In genomic region chr7:38111996-38112395, GRCm38 (mm10) we compare ENCODE assay signal across 8 mouse cellular contexts. TPM values are rescaled to one million over a fixed set of nuclear protein-coding genes. Genes with fewer than 3 reads are reported as not detected.
DNase-seq lines count a peak whose midpoint lies in the region; ATAC-seq and TF ChIP-seq lines count a peak whose summit lies in the region.

No protein-coding gene starts in this region.

- peaks cover 5% of the 10 kb centered on the region for H3K4me1 ChIP-seq in midbrain, embryonic 11.5 days (ENCODE audit: control insufficient read depth, insufficient read depth, low read length)
- H3K4me1 ChIP-seq in midbrain, embryonic 16.5 days (ENCODE audit: control insufficient read depth, insufficient read depth, low read length) = peaks cover 5% of the 10 kb centered on the region; the same call in 1 of the 2 replicates
- peaks cover 18% of the 10 kb centered on the region for H3K4me1 ChIP-seq in heart, embryonic 15.5 days (replicated peaks)
- no peaks in the 10 kb centered on the region for H3K4me1 ChIP-seq in midbrain, postnatal 0 days (ENCODE audit: insufficient read depth, low read length)

- no peaks in the 10 kb centered on the region for H3K36me3 ChIP-seq in midbrain, embryonic 11.5 days (ENCODE audit: control insufficient read depth, insufficient read depth, low read length)
- H3K36me3 ChIP-seq in midbrain, embryonic 16.5 days (ENCODE audit: control insufficient read depth, insufficient read depth, low read length) = no peaks in the 10 kb centered on the region
- H3K36me3 ChIP-seq in heart, embryonic 15.5 days = no peaks in the 10 kb centered on the region
- H3K36me3 ChIP-seq in midbrain, postnatal 0 days (ENCODE audit: insufficient read depth, low read length) = no peaks in the 10 kb centered on the region

- no peak overlapping the region for H3K4me3 ChIP-seq in midbrain, embryonic 11.5 days (ENCODE audit: low read depth, low read length)
- no peak overlapping the region for H3K4me3 ChIP-seq in midbrain, embryonic 16.5 days (ENCODE audit: low read depth, low read length)
- no peak overlapping the region for H3K4me3 ChIP-seq in heart, embryonic 15.5 days
- H3K4me3 ChIP-seq in midbrain, postnatal 0 days (ENCODE audit: low read depth, low read length) = no peak overlapping the region

- ATAC-seq in midbrain, embryonic 11.5 days (ENCODE audit: low FRiP score) = no peak
- no peak for ATAC-seq in midbrain, embryonic 16.5 days
- 0 out of 2 replicates have a peak, but pooled peaks have one; percentile 19 for ATAC-seq in heart, embryonic 15.5 days (replicated peaks; ENCODE audit: insufficient number of reproducible peaks, insufficient read depth, low FRiP score, low read depth)
- 0 out of 2 replicates have a peak, but pooled peaks have one; percentile 9 for ATAC-seq in midbrain, postnatal 0 days (ENCODE audit: low FRiP score)
- ATAC-seq in granulocyte monocyte progenitor cell, adult 5-6 weeks (replicated peaks; ENCODE audit: poor library complexity, severe bottlenecking) = no peak
- no peak for ATAC-seq in inflammation-experienced regulatory T-cells, adult 6 months

- DNase-seq in midbrain, embryonic 11.5 days (ENCODE audit: low spot score, missing footprints) = peak; percentile 87
- DNase-seq in cerebellum, postnatal 25 days = peak; percentile 29 to 54
- peak; percentile 84 to 89 for DNase-seq in kidney, postnatal 4 days
- DNase-seq in midbrain, postnatal 0 days (ENCODE audit: low spot score) = peak; percentile 76

- TF ChIP-seq CTCF in midbrain, postnatal 0 days (IDR thresholded peaks at IDR 0.05) = no peak

- no peak overlapping the region for H3K9ac ChIP-seq in midbrain, embryonic 11.5 days (ENCODE audit: low read length)
- H3K9ac ChIP-seq in midbrain, embryonic 16.5 days (ENCODE audit: low read depth, low read length) = no peak overlapping the region
- H3K9ac ChIP-seq in heart, embryonic 15.5 days = no peak overlapping the region; the same call in 1 of the 2 replicates
- no peak overlapping the region for H3K9ac ChIP-seq in midbrain, postnatal 0 days (replicated peaks; ENCODE audit: low read length, poor library complexity, severe bottlenecking)

- no peaks in the 10 kb centered on the region; the same call in 1 of the 2 replicates for H3K27me3 ChIP-seq in midbrain, embryonic 11.5 days (ENCODE audit: control insufficient read depth, insufficient read depth, low read length)
- peaks cover 3% of the 10 kb centered on the region; the same call in 1 of the 2 replicates for H3K27me3 ChIP-seq in midbrain, embryonic 16.5 days (ENCODE audit: control insufficient read depth, insufficient read depth, low read depth, low read length)
- no peaks in the 10 kb centered on the region for H3K27me3 ChIP-seq in heart, embryonic 15.5 days
- no peaks in the 10 kb centered on the region for H3K27me3 ChIP-seq in midbrain, postnatal 0 days (ENCODE audit: insufficient read depth, low read length)

- H3K9me3 ChIP-seq in midbrain, embryonic 11.5 days (ENCODE audit: control insufficient read depth, low read length) = no peaks in the 10 kb centered on the region
- no peaks in the 10 kb centered on the region for H3K9me3 ChIP-seq in midbrain, embryonic 16.5 days (replicated peaks; ENCODE audit: control insufficient read depth, low read length, poor library complexity, severe bottlenecking)
- H3K9me3 ChIP-seq in heart, embryonic 15.5 days (replicated peaks) = no peaks in the 10 kb centered on the region
- H3K9me3 ChIP-seq in midbrain, postnatal 0 days (ENCODE audit: low read length) = no peaks in the 10 kb centered on the region

- WGBS in midbrain, embryonic 11.5 days = 41% methylated on average over 3 of the region's 3 CpGs
- 45% methylated on average over 3 of the region's 3 CpGs for WGBS in midbrain, embryonic 16.5 days
- WGBS in heart, embryonic 15.5 days = 44% methylated on average over 3 of the region's 3 CpGs
- WGBS in midbrain, postnatal 0 days = 41% methylated on average over 3 of the region's 3 CpGs

- H3K4me2 ChIP-seq in midbrain, embryonic 11.5 days = no peak overlapping the region
- no peak overlapping the region for H3K4me2 ChIP-seq in midbrain, embryonic 16.5 days (ENCODE audit: low read length)
- no peak overlapping the region for H3K4me2 ChIP-seq in heart, embryonic 15.5 days
- no peak overlapping the region for H3K4me2 ChIP-seq in midbrain, postnatal 0 days (ENCODE audit: low read depth, low read length, poor library complexity, severe bottlenecking)

- H3K27ac ChIP-seq in midbrain, embryonic 11.5 days (ENCODE audit: low read depth, low read length) = no peak overlapping the region
- no peak overlapping the region for H3K27ac ChIP-seq in midbrain, embryonic 16.5 days (ENCODE audit: low read length)
- H3K27ac ChIP-seq in heart, embryonic 15.5 days = 0 out of 2 replicates have a peak overlapping the region, but pooled peaks have one; percentile 38
- no peak overlapping the region for H3K27ac ChIP-seq in midbrain, postnatal 0 days (ENCODE audit: low read depth, low read length)

RNA-seq across cellular contexts. Expression of gene Ccne1, which starts 4.7 kb away (rescaled TPM):
- polyA plus RNA-seq in midbrain, embryonic 11.5 days (2014; fragmentation: Nextera tagmentation; extraction: Ambion mirVana) = 55.1 and 55.6 TPM in 2 replicates
- 9.6 and 13.2 TPM in 2 replicates for polyA plus RNA-seq in midbrain, embryonic 16.5 days (2015; fragmentation: Nextera tagmentation; extraction: Ambion mirVana)
- 23.5 and 29.0 TPM in 2 replicates for polyA plus RNA-seq in heart, embryonic 15.5 days (2015; fragmentation: Nextera tagmentation; extraction: Ambion mirVana)
- total RNA-seq in midbrain, postnatal 0 days (2014; rRNA removed) = 9.5 and 11.4 TPM in 2 replicates
- polyA plus RNA-seq in midbrain, postnatal 0 days (2015; fragmentation: Nextera tagmentation; extraction: Ambion mirVana) = 13.2 and 13.4 TPM in 2 replicates
- 22.4 and 23.1 TPM in 2 replicates for total RNA-seq in granulocyte monocyte progenitor cell, adult 5-6 weeks (2014; fragmentation: Nextera tagmentation)
- total RNA-seq in granulocyte monocyte progenitor cell, adult 5-6 weeks (2017) = 20.9 and 25.7 TPM in 2 replicates
- 10 to 100 TPM in 1 of 3 experiments, 1 to 10 TPM in 2; 2.7 to 11.0 (median 3.2) TPM for polyA plus RNA-seq in inflammation-experienced regulatory T-cells, adult 6 months (2017; shearing (Covaris generic))

Comparison
In these comparisons a context has a peak if more than half of its experiments do, and no peak if none do; other contexts are left out.
1. ATAC-seq: peak in heart, embryonic 15.5 days (single experiment) and midbrain, postnatal 0 days (single experiment); none in midbrain, embryonic 11.5 days (single experiment), midbrain, embryonic 16.5 days (single experiment), granulocyte monocyte progenitor cell, adult 5-6 weeks (single experiment) and inflammation-experienced regulatory T-cells, adult 6 months (single experiment).
2. Peak in every context shown above with its lines, with median percentiles within 50 percentile points of each other: DNase-seq.